Mouse (Mus musculus): ENCODE measurements around the gene Tbc1d22a. TPM values are rescaled to one million over a fixed set of nuclear protein-coding genes. Genes with fewer than 3 reads are reported as not detected.

Gene Tbc1d22a
- total RNA-seq, 2 experiments from 2014 or later: 12.0 to 13.2 TPM

- DNase-seq: no peak
Observed at GRCm38 (mm10) chr15:86335781-86336180, 121.5 kb downstream of the Tbc1d22a start.

DNA sequence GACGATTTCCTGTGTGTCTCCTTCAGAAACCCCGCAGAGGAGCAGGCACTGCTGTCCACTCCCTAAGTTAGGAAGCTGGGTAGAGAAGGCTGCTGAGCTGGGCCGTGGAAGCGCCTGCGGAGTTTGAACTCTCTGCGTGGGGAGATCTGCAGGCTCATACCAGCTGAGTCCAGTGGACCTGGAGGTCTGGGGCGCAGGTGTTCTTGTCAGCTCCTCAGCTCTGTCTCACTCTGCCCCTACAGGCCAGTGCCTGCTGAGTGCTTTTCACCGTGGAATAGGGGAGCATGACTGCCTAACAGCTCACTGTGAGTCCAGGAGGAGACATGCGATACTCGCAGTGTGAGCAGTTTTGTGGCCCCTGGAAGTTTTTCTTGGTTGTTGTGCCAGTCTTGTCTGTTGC lies 123.5 kb downstream of the Tbc1d22a start:
- no peak for DNase-seq

DNA sequence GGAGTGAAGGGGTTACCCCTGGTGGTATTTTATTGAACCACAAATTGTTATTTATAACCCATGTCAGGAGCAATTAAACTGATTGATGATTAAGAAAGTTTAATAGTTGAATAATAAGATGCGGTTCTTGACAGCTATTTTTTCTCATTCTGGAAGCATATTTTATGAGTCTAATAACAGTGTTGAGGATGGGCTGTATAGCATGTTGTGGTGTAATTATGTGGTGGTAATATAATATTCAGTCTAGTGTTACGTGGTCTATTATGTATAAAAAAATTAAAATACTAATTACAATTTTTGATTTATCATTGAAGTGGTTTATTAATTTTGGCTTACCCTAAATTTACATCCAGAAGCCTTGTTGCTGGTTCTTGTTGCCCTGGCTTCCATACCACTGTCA lies 125.5 kb downstream of the Tbc1d22a start:
- DNase-seq: no peak

GRCm38 (mm10) chr15:86340766-86341165 lies 126.5 kb downstream of the Tbc1d22a start:
- DNase-seq: no peak

DNA sequence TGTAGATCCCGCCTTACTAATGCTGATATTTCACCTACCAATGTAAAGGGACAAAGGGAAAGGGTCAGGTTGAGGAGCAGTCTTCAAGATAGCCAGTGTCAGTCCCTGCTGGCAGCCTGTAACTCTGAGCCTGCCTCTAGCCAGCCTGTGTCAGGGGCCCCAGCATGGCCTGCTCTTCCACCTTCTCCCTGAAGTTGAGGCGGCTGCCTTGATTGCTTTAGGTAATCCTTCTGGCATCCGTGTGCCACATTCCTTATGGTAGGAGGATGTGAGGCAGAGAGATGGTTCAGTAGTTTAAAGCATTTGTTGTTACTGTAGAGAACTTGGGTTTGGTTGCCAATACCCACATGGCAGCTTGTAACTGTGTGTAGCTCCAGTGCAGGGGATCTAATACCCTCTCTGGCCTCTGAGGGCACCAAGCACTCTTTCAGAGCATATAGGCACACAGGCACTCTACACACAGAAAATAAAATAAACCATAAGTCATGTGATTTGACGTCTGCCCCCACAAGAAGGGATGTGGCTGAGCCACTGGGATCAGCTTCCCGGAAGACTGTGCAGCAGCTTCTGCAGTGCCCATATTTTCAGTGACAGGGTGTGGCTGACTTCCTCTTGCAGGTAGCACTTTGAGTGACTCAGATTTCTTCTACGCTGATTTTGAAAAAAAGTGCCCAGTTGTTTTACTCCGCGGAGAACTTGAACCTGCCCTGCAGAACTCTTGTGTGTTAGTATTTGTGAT lies 128.5 kb downstream of the Tbc1d22a start:
- no peak for DNase-seq

- DNase-seq: no peak
Observed at GRCm38 (mm10) chr15:86344906-86345331, 130.7 kb downstream of the Tbc1d22a start.

GRCm38 (mm10) chr15:86345907-86346306 lies 131.6 kb downstream of the Tbc1d22a start:
- DNase-seq: no peak

GRCm38 (mm10) chr15:86346606-86347005 lies 132.3 kb downstream of the Tbc1d22a start:
- no peak for DNase-seq

DNA sequence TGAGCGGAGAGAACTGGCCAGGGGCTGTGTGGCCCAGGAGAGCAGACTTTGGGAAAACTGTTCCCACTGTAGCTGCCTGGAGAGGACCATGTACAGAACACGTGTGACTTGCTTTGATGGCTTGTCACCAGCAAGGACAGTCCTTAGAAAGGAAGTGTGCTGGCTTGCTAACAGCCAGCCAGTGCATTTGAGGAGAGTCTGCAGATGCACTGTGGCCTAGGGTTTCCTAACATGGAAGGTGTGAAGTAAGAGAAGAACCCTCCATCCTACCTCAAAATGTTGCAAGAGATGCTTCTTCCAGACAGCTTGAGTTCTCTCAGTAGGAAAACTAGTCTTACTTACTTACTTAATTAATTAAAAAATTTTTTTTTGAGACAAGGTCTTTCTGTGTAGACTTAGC lies 140.7 kb downstream of the Tbc1d22a start:
- DNase-seq: no peak

DNA sequence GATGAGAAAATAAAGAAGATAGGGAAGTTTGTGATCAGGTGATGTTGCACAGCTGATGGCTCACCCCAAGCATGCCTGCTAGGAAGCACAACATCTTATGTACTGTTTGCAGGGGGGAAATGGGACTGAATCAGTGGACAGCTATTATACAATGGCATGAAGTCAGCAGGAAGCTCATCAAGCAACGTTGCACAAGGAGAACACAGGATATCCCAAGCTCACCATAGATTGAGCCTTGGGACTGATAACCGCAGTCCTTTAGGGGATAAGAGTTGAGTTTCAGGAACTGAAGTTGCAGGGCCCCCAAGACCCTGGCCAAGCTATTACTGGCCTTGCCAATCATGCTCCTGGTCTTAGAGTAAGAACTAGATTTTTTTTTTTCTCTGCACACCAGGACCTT lies 141.6 kb downstream of the Tbc1d22a start:
- DNase-seq: no peak

DNA sequence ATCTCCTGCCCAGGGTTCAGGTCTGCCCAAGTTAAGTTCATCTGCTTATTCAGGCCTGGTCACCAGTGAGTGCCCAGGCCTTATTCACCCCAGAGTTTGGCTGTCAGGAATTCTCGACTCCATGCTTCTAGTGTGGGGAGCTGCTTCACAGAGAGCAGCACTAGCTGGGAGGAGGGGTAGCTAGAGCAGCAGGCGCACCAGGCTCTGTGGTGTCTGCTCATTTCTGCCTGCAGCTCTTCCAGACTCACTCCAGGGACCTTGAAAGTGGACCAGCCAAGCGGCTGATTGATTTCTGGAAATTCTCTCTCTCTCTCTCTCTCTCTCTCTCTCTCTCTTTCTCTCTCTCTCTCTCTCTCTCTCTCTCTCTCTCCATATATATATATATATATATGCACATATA lies 146.1 kb downstream of the Tbc1d22a start:
- DNase-seq: no peak

DNA sequence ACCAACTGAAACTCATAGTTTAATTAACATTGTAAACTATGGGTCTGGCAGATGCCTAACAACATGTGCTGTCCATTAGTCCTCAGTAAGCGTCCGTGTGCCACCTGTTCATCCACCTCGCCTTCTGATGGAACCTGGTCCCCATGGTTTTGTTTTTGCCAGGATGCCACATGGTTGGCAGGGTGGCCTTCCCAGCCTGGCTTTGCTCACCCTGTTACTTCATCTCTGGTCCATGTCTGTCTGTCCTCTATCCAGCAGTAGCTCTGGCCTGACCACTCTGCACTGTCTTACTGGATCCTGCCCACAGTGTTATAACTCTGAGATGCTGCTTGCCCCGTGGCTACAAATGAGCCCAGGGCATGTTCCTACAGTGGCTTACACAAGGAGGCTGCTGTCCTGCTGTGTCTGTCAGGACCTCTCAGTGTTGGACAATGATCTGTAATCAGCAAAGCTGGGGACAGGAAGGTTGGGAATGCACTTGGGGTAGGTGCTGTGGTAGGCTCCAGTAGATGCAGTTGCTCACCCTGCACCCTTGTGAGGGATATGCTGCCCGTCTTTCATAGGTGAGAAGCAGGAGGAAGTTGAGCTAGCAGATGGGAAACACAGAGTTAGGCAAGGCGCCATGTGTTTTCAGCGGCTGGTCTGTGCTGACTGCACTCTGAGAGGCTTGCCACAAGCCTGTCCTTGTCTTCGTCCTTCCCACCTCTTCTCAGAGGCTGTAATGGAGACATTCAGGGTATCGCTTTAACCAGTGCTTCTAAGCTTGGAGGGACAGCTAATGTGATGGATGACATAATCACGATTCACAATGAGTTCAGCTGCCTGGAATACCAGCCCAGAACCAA lies 148.3 kb downstream of the Tbc1d22a start:
- no peak for DNase-seq

DNA sequence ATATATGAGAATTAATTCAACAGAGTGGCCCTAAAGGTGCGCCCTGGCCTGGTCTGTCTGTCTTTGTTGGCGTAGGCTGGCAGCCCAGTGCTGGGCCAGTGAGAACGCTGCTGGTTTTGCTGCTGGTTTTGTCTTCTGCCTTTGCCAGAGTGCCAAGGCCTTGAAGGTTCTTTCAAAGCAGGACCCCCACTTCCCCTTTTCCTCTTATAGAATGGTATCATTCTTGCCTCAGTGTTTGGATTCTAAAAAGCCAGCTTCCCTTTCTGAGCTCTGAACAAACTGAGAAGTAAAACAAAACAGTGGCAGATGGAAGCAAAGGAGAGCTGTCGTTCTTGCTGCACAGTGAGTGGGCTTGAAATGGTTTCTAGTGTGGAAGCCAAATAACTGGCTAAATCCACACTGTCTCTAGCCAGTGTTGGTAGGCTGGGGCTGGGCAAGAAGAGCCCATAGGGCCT lies 149.6 kb downstream of the Tbc1d22a start:
- DNase-seq: no peak

GRCm38 (mm10) chr15:86364948-86365658 lies 150.8 kb downstream of the Tbc1d22a start:
- DNase-seq: no peak

DNA sequence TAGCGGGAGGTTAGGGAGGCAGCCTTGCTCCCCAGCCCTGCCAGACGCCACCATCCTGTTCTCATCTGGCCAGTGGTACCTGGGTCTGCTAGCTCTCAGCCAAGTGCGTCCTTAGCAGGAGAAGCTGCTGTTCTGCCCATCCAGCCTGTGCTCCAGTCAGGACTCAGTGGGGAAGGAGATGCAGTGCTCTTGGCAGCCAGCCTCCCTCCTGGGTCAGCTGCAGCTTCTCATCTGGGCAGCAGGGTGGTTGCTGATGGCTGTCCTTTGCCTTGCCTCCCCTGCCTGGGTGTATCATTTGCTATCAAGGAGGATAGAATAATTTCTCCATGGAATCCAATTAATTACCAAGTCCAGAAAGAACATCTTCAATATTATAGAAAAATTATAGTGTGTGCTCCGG lies 152.5 kb downstream of the Tbc1d22a start:
- DNase-seq: no peak

DNA sequence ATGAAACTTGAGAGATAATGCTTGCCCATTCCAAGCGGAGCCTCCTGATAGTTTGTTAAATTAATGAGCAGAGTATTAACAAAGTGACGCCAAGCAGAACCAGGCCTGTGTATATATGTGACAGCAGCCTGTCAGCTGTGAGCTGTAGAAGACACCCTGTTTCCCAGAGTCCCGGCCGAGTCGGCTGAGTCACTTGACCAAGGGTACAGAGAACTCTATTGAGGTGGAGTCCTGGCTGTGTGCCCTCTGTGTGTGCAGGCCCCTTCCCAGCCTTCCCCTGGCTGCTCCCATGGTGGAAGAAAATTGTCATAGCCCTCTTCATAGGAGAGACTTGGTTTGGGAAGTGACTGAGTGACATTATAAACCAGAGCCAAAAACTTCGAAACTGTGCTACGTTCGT lies 153.0 kb downstream of the Tbc1d22a start:
- no peak for DNase-seq

- DNase-seq: no peak
Observed at GRCm38 (mm10) chr15:86370846-86371245, 156.6 kb downstream of the Tbc1d22a start.

DNA sequence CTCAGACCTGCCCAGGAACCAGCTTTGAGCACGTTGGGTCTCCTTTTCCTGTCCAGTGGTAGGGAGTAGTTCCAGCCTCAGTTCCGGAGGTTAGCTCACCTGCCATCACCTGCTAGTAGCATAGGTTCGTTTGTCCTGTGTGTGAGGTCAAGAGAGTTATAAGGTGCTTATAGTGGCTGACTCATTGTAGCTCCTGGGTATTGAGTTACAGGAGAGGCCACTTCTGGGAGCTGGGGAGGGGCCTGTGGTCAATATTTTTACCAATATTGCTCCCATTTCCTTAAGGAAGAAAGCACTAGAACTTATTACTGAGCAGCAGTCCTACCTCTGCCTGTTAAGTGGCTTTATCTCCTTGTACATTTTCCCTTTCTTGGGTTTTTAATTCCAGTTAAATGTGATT lies 161.0 kb downstream of the Tbc1d22a start:
- no peak for DNase-seq

DNA sequence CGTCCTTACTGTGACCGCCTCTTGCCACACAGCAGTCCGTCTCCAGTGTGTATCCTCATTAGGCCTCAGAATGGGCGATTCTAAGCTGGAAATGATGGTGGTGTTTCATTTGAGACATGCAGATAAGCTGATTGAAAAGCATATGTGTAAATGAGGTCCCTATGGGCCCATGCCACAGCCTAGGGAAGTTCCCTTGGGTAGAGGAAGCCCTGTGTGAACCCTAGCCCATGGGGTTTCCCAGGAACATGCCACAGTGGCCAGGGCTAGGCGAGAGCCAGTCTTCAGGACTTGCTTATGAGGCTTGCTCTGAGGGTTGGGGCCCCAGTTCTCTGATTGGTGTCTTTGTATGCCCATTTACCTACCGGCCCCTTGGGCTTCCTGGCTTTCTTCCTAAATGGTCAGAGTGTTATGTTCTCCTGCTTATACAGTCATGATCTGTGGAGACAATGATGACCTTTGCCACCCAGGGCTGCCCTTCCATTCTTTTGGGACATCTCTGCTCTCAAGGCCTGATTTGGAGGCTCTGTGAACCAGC lies 161.7 kb downstream of the Tbc1d22a start:
- DNase-seq: no peak

DNA sequence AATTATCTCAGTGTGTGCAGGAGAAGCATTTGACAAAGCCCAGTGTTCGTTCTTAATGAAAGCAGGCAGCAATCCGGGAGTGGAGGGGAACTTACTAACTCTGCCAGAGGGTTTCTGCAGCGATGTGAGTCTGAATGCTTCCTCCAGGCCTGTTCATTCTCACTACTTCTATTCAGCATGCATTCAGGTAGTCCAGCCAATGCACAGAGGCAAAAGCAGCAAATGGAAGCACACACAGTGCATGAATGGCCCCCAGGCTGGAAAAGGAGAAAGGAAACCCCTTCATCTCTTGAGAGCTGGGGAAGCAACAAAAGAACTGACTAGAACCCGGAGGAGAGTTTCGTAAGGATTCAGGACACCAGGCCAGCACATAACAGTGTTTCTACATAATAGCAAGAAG lies 169.0 kb downstream of the Tbc1d22a start:
- DNase-seq: no peak

GRCm38 (mm10) chr15:86385436-86385835 lies 171.2 kb downstream of the Tbc1d22a start:
- DNase-seq: no peak

GRCm38 (mm10) chr15:86386325-86386724 lies 172.1 kb downstream of the Tbc1d22a start:
- no peak for DNase-seq

DNA sequence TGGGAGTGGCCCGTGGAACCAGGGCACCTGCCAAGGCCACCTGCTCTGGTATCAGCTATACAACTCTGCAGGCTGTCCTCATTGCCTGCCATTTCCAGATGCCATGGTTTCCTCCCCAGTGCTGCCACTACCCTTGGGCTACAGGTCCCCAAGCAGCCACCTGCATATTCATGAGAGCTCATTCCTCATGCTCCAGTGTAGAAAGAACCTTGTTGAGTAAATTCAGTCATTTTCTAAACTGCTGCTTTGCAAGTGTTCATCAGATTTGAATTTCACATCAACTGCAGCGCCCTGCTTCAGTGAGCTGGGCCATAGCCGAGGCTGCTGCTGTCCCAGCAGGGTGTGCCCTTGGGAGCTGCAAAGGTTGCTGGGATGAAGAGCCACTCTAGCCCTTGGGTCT lies 174.3 kb downstream of the Tbc1d22a start:
- DNase-seq: no peak
